Mouse (Mus musculus) common myeloid progenitor, adult 5-6 weeks (primary cell): ENCODE results near the gene Iglon5. TPM values are rescaled to one million over a fixed set of nuclear protein-coding genes. Genes with fewer than 3 reads are reported as not detected.
A peak's percentile ranks its signal among the peaks of the same experiment; 100 is the strongest.

Source experiments
- ATAC-seq: replicated peaks from 2 replicates; pipeline ENCODE4 v1.8.0; 2016; ENCODE audit warnings: low read depth, mild to moderate bottlenecking, moderate TSS enrichment, inconsistent platforms; ENCODE audit not compliant: poor library complexity, severe bottlenecking
- total RNA-seq: library from RNA; stranded (forward); fragments of 200-1000, 187-1606 nt; gene quantifications from 2 replicates; pipeline ENCODE4 v1.2.3, GENCODE M21; 2017

Gene Iglon5
- not detected in 2 replicates for total RNA-seq

DNA sequence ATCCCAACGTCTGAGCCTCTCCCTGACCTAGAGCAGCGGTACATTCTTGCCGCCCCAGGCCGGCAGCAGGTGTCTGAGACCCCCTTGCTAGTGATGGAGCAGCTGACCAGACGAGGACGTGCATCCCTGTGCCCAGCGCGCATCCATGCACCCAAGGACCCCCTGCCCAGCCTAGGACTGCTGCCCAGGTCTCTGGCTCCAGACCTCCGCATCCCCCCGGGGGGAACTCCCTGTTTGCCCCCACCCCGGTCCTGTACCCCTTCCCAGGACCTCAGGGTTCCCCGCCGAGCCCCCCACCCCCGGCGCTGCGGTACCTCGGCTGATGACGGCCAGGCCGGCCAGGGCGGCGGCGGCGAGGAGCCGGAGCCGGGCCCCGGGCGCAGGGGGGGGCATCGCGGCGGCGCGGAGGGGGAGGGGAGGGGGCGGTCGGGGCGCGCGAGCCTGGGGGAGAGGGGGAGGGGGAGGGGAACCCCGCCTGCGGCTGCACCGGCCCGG is at the start of gene Iglon5:
TSS of gene Iglon5 (minus strand) at position 445 of the 495 bp plus-strand sequence.
- no peak for ATAC-seq

DNA sequence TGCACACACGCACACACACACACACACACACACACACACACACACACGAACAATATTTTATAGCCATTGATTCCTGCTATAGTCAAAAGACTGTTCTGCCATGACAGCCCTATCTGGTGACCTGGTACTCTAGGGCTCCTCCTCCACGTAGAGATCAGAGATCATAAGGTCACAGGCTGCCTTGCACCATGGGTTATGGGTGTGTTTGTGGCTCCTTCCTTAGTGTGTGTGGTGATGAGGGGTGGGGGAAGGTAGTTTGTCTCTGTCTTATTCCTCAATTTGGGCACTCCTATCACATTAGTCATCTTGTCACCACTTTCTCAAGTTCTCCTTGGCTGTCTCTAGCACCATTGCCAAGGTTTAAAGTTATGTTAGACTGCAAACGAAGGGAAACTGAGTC is 48.6 kb upstream of the Iglon5 start:
- no peak for ATAC-seq

DNA sequence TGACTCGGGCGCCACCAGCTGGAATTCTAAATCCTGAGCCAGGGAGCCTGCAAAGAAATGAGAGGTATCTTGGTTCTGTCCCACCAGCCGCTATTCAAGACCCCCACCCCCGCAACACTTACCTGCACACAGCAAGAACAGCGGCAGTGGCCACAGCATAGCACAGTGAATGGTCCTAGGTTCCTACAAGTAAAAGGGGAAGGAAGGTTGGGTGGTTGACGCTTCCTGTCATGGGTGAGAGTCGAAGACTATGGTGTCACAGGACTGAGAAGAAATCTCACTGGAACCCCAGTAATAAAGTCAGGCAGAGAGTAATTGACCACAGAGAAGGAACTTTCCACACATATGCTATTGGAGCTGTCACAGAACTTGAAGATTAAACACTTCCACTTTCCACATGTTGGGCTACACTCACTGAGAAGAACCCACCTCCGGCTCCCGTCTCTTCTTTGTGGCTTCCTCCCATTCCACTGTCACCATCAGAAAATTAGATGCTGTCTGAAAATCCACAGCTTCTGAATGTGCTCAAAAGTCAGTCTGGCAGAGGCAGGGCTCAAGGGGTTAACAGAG is 43.1 kb upstream of the Iglon5 start:
- ATAC-seq = peak; percentile 88

DNA sequence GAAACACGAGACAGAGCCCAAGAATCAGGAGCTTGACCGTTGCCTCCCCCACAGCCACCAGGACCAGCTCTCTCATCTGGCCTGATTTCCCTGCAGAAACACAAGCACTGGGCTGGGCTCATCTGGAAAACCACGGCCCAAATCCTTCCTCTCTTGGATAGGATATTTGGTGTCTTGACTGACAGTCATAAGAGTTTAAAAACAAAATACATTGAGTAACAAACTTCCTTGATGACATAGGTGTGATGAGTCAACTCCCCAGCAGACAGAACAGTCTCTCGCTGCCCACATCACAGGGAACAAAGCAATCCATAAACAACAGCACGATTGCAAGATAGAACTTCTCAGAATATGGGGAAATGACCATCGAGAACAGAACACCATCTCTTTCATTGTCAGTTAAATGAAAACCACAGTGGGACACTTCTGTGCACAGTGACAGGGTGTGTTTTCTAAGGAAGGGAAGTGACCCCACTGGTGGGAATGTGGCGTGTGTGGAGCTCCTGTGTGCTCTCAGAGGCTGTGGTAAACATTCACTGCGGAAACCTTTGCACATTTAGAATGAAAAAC is 40.4 kb upstream of the Iglon5 start:
- peak; percentile 65 for ATAC-seq

DNA sequence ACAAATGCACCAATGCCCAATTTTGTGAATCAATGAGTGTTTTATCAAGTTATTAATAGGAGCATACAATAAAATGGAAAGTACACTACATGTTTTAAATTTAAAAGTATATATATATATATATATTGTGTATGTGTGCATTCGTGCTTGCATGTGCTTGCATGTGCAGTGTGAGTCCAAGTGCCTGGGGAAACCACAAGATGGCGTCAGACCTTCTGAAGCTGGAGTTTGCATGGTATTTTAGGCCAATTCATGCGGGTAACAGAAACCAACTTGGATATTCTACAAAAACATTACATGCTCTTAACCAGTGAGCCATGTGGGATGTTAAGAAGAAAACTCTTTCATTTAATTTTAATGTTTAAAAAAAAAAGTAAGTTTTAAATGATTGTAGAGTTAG is 35.4 kb upstream of the Iglon5 start:
- ATAC-seq = no peak

DNA sequence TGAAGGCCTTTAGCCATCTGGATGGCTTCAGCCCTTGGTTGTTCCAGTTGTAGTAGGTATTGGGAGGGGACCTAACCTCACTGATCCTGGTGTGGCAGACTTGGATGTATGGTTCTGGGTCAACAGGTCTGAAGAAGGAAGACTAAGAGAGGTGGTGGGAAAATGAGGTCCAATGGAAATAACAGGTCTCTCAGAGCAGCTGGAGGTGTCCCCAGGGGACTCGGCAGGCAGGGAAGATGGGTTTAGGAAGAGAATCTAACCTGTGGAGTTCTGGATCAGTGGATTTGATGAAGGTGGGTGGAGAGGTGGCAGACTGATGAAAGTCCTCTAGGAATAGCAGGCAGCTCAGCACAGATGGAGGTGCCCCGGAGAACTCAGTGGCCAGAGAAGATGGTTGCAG is 32.9 kb upstream of the Iglon5 start:
- no peak for ATAC-seq

DNA sequence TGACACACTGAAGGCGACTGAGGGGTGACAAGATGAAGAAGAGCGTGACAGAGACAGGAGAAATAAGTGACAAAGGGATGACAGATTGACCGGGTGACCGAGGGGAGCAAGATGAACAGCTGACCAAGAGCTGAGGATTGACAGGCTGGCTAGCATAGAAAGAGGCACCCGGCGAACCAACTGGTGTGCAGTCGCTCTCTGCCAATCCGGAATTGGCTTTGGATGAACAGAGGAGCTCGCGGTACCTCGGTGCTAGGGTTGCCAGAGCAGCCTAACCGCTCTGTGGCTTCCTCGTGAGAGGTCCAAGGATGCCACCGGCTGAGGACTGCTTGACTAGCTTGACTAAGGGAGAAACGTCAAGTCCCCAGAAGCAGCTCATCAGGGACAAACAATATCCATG is 28.5 kb upstream of the Iglon5 start:
- no peak for ATAC-seq

DNA sequence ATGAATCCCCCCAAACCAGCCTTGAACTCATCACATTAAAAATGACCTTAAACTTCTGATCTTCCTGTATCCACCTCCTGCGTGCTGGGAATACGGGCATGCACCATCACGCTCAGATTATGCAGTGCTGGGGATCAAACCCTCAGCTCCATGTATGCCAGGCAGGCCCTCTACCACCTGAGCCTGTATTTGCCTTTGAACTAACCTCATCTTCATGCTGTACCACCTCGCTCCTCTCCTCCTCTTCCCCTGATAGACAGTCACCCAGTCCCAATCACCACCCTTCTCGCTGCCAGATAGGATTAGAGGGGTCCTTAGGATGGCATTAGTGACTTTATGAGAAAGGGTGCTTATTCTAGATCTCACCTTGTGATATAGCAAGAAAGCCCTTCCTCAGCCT is 25.2 kb upstream of the Iglon5 start:
- ATAC-seq = no peak

DNA sequence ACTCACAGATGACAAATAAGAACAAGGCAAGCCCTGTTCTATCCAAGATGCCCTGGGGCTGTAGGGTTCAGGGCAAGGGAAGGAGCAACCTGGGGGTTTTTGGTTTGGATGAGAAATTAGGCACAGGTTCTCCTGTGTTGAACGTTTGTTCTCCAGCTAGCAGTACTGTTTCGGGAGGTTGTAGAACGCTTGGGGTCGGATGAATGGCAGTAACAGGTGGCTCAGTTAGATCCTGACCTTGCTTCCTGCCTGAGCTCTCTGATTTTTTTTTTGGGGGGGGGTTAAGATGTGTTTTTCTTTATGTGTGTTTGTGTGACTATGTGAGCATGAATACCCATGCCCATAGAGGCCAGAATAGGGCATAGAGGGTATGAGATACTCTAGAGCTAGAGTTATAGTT is 22.6 kb upstream of the Iglon5 start:
- ATAC-seq = no peak

DNA sequence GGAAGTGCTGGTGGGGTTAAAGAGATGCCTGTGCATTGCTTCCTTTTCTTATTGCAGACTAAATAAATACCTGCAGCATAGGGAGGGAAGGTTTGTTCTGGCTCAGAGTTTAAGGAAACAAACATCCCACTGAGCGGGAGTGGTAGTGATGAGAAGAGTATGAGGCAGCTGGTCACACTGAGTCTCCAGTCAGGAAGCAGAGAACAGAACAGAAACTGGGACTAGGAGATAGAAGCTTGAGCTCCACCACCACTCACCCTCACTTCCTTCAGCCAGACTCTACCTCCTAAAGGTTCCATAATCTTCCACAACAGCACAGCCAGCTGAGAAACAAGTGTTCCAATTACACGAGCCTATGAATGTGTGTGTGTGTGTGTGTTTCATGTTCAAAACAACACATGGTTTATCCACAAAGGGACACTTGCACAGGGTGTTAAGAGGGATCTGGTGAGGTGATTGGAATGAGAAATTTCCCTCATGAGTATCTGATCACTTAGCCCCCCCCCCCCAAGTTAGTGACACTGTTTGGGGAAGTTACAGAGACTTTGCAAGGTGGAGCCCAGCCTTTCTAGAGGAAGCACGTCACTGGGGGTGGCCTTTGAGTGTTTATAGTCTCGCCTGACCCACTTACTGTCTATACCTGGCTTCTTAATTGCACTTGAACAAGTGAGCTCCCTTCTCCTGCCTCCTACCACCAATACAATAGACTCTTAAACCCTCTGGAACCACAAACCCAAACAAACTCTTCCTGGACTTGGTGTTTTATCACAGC is 22.0 kb upstream of the Iglon5 start:
- ATAC-seq = peak; percentile 66

DNA sequence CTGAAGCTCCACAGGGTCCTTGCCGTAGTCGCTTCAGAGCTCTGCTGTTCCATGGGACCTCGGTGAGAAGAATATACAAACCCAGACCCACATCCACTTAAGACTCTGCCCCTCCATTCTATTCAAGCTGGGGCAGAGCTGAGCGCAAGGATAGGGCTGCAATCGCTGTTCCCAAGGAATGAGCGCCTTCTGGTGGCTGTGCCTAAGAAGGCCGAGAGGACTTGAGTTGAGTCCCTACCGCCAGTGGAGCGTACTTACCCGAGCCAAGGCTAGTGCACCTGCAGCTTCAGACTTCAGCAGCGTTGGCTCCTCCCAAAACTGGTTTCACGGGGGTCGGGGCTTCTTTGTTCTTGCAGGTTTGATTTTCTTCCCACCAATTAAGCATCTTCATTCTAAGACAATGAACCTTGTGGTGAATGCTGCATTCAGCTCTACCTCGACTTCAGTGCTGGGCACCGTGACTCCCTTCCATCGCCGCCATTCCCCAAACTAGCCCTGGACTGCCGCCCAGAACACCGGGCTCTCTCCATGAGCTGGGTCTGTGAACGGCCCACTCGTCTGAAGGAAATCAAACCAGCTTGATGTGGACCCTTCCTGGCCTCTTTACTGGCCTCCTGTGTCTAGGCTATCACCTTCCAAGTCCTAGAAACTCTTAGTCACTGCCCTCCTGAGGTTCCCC is 5.6 kb upstream of the Iglon5 start:
- ATAC-seq = peak; percentile 97

DNA sequence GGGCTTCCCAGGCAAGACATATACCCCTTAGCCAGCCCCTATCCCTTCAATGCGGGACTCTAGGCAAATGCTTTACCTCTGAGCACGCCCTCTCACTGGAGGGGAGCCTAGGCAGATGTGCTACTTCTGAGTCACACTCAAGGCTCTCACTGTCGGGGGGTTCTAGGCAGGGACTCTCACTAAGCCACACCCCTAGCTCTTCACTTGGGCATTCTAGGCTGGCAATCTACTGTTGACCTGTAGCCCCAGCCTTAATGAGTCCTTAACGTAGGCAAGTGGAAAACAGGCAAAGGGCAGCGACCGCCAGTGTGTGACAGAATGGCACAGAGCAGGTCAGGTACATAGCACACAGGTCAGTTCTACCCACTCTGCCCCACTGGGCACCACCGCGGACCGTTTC is 986 bp upstream of the Iglon5 start:
- no peak for ATAC-seq

DNA sequence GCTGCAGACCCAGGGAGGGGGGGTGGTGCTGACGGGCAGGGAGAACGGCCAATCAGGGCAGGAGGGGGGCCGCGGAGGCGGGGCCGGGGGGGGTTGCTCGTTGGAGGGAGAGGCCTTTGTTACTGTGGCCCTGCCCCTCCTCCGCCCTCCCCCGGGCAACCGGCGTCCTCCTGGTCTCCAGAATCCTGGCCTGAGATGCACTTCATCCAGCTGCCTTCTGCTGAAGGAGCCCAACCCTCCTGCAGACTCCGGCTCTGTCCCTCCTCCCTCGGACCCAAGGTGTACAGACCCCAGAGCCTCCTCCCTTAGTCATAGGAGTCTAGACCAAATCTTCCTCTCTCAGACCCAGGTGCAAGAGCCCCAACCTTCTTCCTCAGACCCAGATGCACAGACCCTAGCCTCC is 308 bp upstream of the Iglon5 start:
- ATAC-seq = no peak

DNA sequence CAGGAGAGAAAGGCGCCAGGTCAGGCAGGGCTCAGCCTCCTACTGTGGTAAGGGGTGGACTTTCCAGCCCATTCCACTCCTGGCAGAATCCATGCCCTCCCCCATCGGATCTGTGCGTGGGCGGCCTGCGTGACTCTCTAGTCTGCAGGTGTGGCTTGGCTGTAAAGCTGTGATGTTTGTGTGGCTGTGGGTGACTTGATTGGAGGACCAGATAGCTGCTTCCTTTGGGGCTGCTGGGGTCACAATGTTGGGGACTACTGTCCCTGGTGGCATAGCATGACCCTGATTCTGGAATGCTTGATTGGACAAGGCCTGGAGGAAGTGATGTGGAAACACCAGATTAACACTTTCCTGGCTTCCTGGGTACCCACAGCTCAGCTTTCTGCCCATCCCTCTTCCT is 1.2 kb downstream of the Iglon5 start:
- ATAC-seq = no peak

DNA sequence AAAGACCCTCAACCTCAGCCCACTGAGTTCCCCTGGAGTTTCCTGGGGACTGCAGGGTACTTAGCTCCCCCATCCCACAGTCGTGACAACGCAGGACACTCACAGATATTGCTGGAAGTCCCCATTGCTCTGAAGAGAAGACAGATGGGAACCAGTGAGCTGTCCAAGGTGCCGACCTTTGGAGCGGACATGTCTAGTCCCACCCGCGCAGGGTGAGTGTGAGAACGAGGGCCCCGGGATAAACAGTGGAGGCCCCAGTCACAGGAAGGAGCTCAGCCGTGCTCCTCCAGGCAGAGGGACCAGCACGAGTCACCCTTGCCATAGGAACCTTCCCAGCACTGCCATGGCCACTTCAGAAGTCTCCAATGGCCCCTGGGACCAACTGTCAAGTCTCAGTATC is 6.6 kb downstream of the Iglon5 start:
- peak; percentile 52; the same call in 1 of the 2 replicates for ATAC-seq

DNA sequence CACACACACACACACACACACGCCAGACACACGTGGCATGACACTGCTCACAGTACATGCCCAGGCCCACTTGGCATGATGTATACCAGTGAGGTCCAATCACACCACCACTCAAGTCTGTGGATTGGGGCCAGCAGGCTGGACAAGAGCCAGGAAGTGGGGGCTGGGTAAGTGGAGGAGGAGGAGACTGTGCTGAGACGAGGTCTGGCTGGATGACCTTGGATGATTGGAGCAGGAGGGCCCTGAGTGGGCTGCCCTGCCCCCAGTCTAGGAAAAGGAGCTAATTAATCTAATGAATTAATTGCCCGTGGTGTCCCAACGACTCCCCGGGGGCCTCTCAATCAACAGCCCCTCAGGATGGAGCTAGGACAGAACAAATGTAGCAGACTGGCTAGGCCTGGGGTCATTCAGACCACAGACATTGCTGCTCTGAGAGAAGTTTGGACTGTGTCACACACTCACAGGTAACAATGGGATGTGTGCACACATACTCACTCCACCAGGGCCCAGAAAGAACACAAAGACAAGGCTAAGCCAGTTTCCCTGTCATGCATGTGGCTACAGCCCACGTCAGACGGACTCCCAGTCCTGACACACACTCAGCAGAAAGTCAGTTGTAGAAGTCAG is 7.7 kb downstream of the Iglon5 start:
- ATAC-seq = no peak

DNA sequence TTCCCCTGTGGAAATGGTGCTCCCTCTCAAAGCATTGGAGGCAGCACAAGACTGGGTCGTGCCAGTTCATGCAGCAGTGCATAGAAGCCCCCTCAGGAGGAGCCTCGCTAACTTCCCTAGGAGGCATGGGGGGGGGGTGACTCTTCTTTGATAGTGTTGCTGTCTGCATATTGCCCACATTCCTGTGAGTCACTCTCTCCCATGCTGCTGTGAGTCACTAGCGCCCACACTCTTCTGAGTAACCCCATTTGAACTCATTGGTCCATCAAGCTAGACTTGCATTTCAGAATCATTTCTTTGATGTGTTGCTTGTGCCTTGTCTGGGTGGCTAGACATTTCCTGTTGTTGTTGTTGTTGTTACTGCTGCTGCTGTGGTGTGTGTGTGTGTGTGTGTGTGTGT is 8.7 kb downstream of the Iglon5 start:
- no peak for ATAC-seq

DNA sequence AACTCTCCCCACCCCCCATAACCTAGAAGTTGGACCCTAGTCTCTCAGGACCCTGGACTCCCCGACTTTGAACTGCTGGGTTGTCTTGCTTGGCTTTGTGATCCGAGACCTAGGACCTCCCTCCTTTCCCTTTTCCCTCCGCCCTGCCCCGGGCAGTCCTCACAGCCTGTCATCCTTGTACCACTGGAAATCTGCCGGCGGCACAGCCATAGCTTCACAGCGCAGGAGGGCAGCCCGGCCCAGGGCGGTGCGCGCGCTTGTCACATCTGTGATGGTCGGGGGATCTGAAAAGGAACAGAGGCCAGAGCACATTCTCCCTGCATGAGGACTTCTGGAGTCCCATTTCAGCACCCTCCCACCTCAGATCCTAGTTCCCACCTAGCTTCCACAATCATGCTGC is 13.5 kb downstream of the Iglon5 start:
- no peak for ATAC-seq

DNA sequence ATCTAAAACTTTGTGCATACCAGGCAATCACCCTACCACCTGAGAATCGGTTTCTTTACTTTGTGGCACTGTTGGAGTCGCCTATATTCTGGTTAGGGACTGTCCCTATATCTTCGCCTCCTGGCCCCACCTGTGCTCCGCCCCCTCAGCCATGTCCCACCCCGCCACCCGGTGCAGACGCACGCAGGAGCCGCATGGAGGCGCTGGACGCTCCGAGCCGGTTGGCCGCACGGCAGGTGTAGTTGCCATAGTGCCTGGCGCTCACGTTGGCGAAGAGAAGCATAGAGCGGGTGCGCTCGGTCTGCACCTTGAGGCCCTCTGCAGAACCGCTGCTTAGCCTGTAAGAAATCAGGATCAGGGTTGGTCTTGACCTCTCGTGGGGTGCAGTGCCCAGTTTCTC is 14.2 kb downstream of the Iglon5 start:
- ATAC-seq = peak; percentile 67

DNA sequence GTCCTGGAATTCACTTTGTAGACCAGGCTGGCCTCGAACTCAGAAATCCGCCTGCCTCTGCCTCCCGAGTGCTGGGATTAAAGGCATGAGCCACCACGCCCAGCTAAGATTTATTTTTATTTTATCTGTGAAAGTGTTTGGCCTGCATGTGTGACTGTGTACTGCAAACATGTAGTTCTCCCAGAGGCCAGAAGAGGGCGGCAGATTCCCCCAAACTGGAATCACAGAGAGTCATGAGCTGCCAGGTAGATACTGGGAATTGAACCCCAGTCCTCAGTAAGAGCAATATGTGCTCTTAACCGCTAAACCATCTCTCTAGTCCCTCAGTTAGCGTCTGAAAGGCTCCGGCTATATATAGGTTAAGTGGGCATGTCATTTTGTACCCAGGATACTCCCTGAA is 19.5 kb downstream of the Iglon5 start:
- ATAC-seq = no peak
